Mouse (Mus musculus) liver, embryonic 11.5 days (tissue): ENCODE measurements around the gene Rest. TPM values are rescaled to one million over a fixed set of nuclear protein-coding genes. Genes with fewer than 3 reads are reported as not detected.

ENCODE experiments used
- ATAC-seq: fragments of 200-750 bp; cut with Nextera tagmentation; replicated peaks from 2 replicates; pipeline ENCODE4 v1.8.0; 2017; ENCODE audit warnings: moderate number of reproducible peaks, mild to moderate bottlenecking, moderate TSS enrichment, moderate library complexity; ENCODE audit not compliant: low FRiP score
- DNase-seq: peaks from one replicate; pipeline ENCODE4 v3.0.0-alpha.2; 2017; ENCODE audit warnings: low spot score
- H3K27ac ChIP-seq: fragments of 300-500 bp; sonication (generic); 2 replicates; pipeline ENCODE4 v1.5.1; 2014; ENCODE audit warnings: mild to moderate bottlenecking, low read depth, low read length, control low read depth
- H3K27me3 ChIP-seq: fragments of 300-500 bp; sonication (generic); replicated peaks from 2 replicates; pipeline ENCODE4 v1.6.1; 2014; ENCODE audit warnings: low read length, mixed read lengths; ENCODE audit not compliant: control insufficient read depth, insufficient read depth
- H3K36me3 ChIP-seq: fragments of 300-500 bp; sonication (generic); 2 replicates; pipeline ENCODE4 v1.6.1; 2014; ENCODE audit warnings: mild to moderate bottlenecking, low read length, moderate library complexity, mixed read lengths; ENCODE audit not compliant: control insufficient read depth, insufficient read depth
- H3K4me1 ChIP-seq: fragments of 300-500 bp; sonication (generic); replicated peaks from 2 replicates; pipeline ENCODE4 v1.6.1; 2014; ENCODE audit warnings: low read length, mixed read lengths; ENCODE audit not compliant: control insufficient read depth, insufficient read depth
- H3K4me2 ChIP-seq: fragments of 300-500 bp; sonication (generic); 2 replicates; pipeline ENCODE4 v1.6.1; 2014; ENCODE audit warnings: mild to moderate bottlenecking, control low read depth, moderate library complexity
- H3K4me3 ChIP-seq: fragments of 300-500 bp; sonication (generic); 2 replicates; pipeline ENCODE4 v1.5.1; 2014; ENCODE audit warnings: low read depth, low read length, control low read depth
- H3K9ac ChIP-seq: fragments of 300-500 bp; sonication (generic); 2 replicates; pipeline ENCODE4 v1.6.1; 2014; ENCODE audit warnings: low read depth, low read length, control low read depth
- H3K9me3 ChIP-seq: fragments of 300-500 bp; sonication (generic); 2 replicates; pipeline ENCODE4 v1.6.1; 2016; ENCODE audit warnings: low read length, inconsistent platforms, mixed read lengths; ENCODE audit not compliant: control insufficient read depth
- WGBS: fragments of 180-500 bp; shearing (Covaris S2); extraction: QIAGEN DNeasy Blood & Tissue Kit; methylation state at CpG from one replicate; pipeline ENCODE4 v1.1.7; 2014; 5-methylcytosine and 5-hydroxymethylcytosine counted together
- polyA plus RNA-seq: library from polyadenylated mRNA; unstranded; fragments of >200 nt; fragmentation: Nextera tagmentation; extraction: Ambion mirVana; gene quantifications from 2 replicates; pipeline ENCODE4 v1.2.1, GENCODE M21; 2014

The Rest gene
- polyA plus RNA-seq, 1 experiment from 2014 or later = 22.7 TPM

DNA sequence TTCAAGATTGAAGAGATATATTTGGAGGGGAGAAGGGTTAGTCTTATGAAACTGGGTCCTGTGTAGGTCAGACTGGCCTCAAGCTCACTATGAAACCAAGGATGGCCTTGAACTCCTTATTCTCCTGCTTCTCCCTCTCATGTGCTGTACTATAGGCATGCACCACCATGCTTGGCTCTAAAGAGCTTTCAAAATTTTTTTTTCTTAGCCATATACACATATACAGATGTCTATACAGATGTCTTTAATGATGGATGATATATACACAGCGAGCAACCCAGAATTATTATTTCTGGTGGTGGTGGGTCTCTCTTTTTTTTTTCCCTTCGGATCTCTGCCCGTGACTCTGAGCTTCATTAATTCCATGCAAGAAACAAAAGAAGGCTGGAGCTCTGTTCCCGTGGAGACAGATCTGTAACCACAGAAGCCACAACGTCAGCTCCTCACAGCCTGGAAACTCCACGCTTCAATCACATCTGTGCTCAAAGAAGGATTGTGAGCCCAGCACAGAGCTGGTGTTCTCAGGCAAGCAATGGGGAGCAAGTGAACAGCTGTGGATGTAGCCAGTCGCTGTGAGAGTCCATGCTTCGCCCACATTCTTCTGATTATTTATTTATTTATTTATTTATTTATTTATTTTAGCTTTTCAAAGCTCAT is 20.8 kb upstream of the Rest start:
- no peak for DNase-seq
- Histone ChIP-seq H3K27ac (no peak overlapping the region), H3K4me3 (no peak overlapping the region), H3K9me3 (no peaks in the 10 kb centered on the region), H3K4me2 (no peak overlapping the region), H3K4me1 (peaks cover 6% of the 10 kb centered on the region), H3K27me3 (no peaks in the 10 kb centered on the region), H3K36me3 (no peaks in the 10 kb centered on the region), H3K9ac (no peak overlapping the region)
- no peak for ATAC-seq
- WGBS = 56% methylated on average over 8 of the region's 8 CpGs

DNA sequence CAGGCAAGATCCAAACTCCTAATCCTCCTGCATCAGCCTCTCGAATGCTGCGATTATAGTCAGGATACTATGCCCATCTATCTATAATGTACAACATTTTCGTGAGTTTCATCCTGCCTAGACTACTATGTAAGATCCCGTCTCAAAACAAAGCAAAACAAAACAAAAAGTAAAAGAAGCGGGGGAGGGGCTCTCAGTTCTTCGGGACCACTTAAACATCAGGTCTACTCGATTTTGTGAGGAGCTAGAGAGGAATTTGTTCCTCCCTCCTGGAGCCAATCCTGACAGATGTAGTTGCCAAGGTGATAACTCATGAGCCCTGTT is 19.9 kb upstream of the Rest start:
- no peaks in the 10 kb centered on the region for H3K27me3 ChIP-seq
- H3K4me2 ChIP-seq = peak overlapping the region; percentile 58
- H3K9ac ChIP-seq = no peak overlapping the region
- no peak for DNase-seq
- WGBS = 51% methylated on average over 7 of the region's 7 CpGs
- H3K36me3 ChIP-seq = no peaks in the 10 kb centered on the region
- H3K4me3 ChIP-seq = peak overlapping the region; percentile 32
- H3K9me3 ChIP-seq = no peaks in the 10 kb centered on the region
- no peak overlapping the region for H3K27ac ChIP-seq
- peaks cover 6% of the 10 kb centered on the region for H3K4me1 ChIP-seq
- no peak for ATAC-seq

DNA sequence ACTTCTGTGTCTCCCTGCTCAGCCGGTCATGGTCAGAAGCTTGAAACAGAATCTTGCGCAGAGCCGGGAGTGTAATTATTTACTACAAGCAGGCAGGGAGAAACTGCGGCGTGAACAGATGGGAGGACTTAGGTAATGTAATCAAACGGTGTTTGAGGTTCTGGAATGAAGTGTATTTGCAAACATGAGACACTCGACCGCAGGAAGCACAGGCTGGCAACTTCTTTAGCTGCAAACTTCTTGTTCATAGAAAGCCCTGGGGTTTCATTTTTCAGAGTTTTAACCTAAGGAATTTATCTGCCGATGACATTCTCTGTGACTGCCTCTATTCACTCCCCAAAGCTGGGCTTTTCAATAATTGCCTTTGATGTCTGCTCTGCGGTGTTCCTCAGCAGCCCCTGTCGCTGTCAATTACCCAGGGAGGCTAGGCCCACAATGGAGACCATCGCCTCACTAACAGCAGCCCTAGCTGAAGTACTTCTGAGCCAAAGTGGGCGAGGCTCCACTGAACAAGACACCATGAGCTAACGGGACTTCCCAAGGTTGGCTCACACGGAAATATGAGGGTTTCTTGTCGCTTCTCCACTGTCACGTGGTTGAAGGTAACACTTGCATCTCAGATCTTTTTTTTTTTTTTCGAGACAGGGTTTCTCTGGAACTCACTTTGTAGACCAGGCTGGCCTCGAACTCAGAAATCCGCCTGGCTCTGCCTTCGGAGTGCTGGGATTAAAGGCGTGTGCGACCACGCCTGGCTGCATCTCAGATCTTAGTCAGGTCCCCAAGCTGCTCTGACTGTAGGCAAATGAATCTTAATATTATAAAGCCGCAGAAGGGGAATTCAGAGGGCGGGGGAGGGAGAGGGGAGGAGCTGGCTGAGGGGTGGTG is 19.3 kb upstream of the Rest start:
- Histone ChIP-seq H3K36me3 (no peaks in the 10 kb centered on the region), H3K4me2 (peak overlapping the region; percentile 58), H3K4me1 (peaks cover 6% of the 10 kb centered on the region), H3K4me3 (peak overlapping the region; percentile 32), H3K9me3 (no peaks in the 10 kb centered on the region), H3K27me3 (no peaks in the 10 kb centered on the region), H3K27ac (no peak overlapping the region), H3K9ac (0 out of 2 replicates have a peak overlapping the region, but pooled peaks have one; percentile 5)
- ATAC-seq (no peak), DNase-seq (no peak)
- WGBS = 44% methylated on average over 26 of the region's 26 CpGs

DNA sequence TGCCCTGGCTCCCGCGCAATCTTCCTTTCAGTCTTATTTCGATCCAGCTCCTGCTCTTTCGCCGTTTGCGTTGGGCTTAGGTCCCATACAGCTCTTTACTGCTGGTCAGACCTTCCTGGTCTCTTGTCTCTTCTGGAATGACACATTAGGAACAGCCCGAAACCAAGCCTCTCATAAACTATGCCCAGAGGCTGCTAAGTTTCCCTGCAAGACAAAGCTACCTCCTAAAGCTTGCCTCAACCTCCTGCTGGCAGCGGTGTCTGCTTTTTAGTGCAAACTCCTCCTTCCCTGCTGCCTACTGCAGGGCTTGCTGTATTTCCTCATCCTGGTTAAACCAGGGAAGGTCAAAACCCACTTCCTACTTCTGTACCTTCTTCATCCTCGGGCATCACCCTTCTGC is 15.2 kb upstream of the Rest start:
- no peak for DNase-seq
- H3K36me3 ChIP-seq = no peaks in the 10 kb centered on the region
- no peaks in the 10 kb centered on the region for H3K9me3 ChIP-seq
- WGBS = 65% methylated on average over 9 of the region's 9 CpGs
- no peak overlapping the region for H3K9ac ChIP-seq
- no peaks in the 10 kb centered on the region for H3K27me3 ChIP-seq
- no peak overlapping the region for H3K4me3 ChIP-seq
- H3K4me1 ChIP-seq = peaks cover 6% of the 10 kb centered on the region
- H3K27ac ChIP-seq = no peak overlapping the region
- no peak for ATAC-seq
- H3K4me2 ChIP-seq = no peak overlapping the region

DNA sequence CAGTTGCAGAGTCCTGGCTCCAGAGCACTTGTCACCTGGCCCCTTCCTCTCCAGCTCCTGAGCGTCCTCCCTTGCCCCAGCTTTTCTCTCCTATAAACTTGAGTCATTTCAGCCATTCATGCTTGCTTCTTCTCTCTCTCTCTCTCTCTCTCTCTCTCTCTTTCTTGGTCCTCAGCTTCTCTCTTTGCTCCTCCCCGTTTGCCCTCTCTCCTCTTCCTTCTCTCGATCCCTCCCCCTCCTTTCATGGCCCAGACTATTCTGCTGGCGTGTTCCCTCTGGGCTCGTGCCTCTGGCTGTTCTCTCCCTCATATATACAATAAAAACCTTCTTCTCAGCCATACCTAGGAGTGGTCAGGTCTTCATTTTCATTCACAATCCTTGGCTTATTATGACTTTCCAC is 13.6 kb upstream of the Rest start:
- no peaks in the 10 kb centered on the region for H3K36me3 ChIP-seq
- DNase-seq (no peak), ATAC-seq (no peak)
- no peak overlapping the region for H3K9ac ChIP-seq
- 44% methylated on average over 5 of the region's 5 CpGs for WGBS
- no peaks in the 10 kb centered on the region for H3K4me1 ChIP-seq
- no peaks in the 10 kb centered on the region for H3K9me3 ChIP-seq
- no peak overlapping the region for H3K27ac ChIP-seq
- no peaks in the 10 kb centered on the region for H3K27me3 ChIP-seq
- H3K4me2 ChIP-seq = no peak overlapping the region
- no peak overlapping the region for H3K4me3 ChIP-seq

- Histone ChIP-seq H3K27me3 (no peaks in the 10 kb centered on the region), H3K4me2 (no peak overlapping the region), H3K36me3 (no peaks in the 10 kb centered on the region), H3K27ac (no peak overlapping the region), H3K9ac (no peak overlapping the region), H3K4me1 (no peaks in the 10 kb centered on the region), H3K9me3 (no peaks in the 10 kb centered on the region), H3K4me3 (no peak overlapping the region)
- ATAC-seq (no peak), DNase-seq (no peak)
- WGBS = 61% methylated on average over 8 of the region's 8 CpGs
Measured at GRCm38 (mm10) chr5:77252115-77252827, 13.0 kb upstream of the Rest start.

GRCm38 (mm10) chr5:77253154-77253553 is 12.1 kb upstream of the Rest start:
- DNase-seq (no peak), ATAC-seq (no peak)
- Histone ChIP-seq H3K4me3 (no peak overlapping the region), H3K9me3 (no peaks in the 10 kb centered on the region), H3K4me1 (no peaks in the 10 kb centered on the region), H3K9ac (no peak overlapping the region), H3K27me3 (no peaks in the 10 kb centered on the region), H3K4me2 (no peak overlapping the region), H3K36me3 (no peaks in the 10 kb centered on the region), H3K27ac (no peak overlapping the region)
- 79% methylated on average over 1 of the region's 1 CpGs for WGBS

- Histone ChIP-seq H3K36me3 (no peaks in the 10 kb centered on the region), H3K9ac (no peak overlapping the region), H3K4me1 (no peaks in the 10 kb centered on the region), H3K9me3 (no peaks in the 10 kb centered on the region), H3K4me3 (no peak overlapping the region), H3K27ac (no peak overlapping the region), H3K27me3 (no peaks in the 10 kb centered on the region), H3K4me2 (no peak overlapping the region)
- DNase-seq (no peak), ATAC-seq (no peak)
- 50% methylated on average over 3 of the region's 3 CpGs for WGBS
Measured at GRCm38 (mm10) chr5:77254402-77254801, 10.9 kb upstream of the Rest start.
